Comparison of ENCODE assay signal across 8 mouse cellular contexts in genomic region chr11:83941950-83942840, GRCm38 (mm10). TPM values are rescaled to one million over a fixed set of nuclear protein-coding genes. Genes with fewer than 3 reads are reported as not detected.
DNase-seq lines count a peak whose midpoint lies in the region; ATAC-seq and TF ChIP-seq lines count a peak whose summit lies in the region.

TSS of gene Ddx52 (plus strand) at chr11:83942062.

- no peaks in the 10 kb centered on the region for H3K9me3 ChIP-seq in CH12.LX (replicated peaks; ENCODE audit: low read length)
- H3K9me3 ChIP-seq in forebrain, embryonic 11.5 days (ENCODE audit: control insufficient read depth, low read length) = no peaks in the 10 kb centered on the region
- H3K9me3 ChIP-seq in heart, embryonic 16.5 days (replicated peaks; ENCODE audit: control insufficient read depth, low read length) = no peaks in the 10 kb centered on the region
- no peaks in the 10 kb centered on the region for H3K9me3 ChIP-seq in liver, embryonic 15.5 days (replicated peaks)
- no peaks in the 10 kb centered on the region for H3K9me3 ChIP-seq in neural tube, embryonic 12.5 days

- peaks cover 3% of the 10 kb centered on the region for H3K27me3 ChIP-seq in CH12.LX (replicated peaks)
- H3K27me3 ChIP-seq in forebrain, embryonic 11.5 days (ENCODE audit: control insufficient read depth, insufficient read depth, low read length) = no peaks in the 10 kb centered on the region
- H3K27me3 ChIP-seq in heart, embryonic 16.5 days (ENCODE audit: control insufficient read depth, insufficient read depth, low read length) = no peaks in the 10 kb centered on the region; the same call in 1 of the 2 replicates
- peaks cover 5% of the 10 kb centered on the region; the same call in 1 of the 2 replicates for H3K27me3 ChIP-seq in liver, embryonic 15.5 days
- no peaks in the 10 kb centered on the region; the same call in 1 of the 2 replicates for H3K27me3 ChIP-seq in neural tube, embryonic 12.5 days (replicated peaks)

- no peak for TF ChIP-seq CTCF in CH12.LX (conservative IDR thresholded peaks at IDR 0.05 in 1 of 2, IDR thresholded peaks at IDR 0.05 in 1 of 2; ENCODE audit: low read depth in 2 of 2, low read length in 2 of 2)

- H3K36me3 ChIP-seq in CH12.LX (replicated peaks in 1 of 2; ENCODE audit: control insufficient read depth in 1 of 2, insufficient read depth in 1 of 2, low read length in 1 of 2) = peaks cover 30 to 40% of the 10 kb centered on the region in 2 experiments
- H3K36me3 ChIP-seq in forebrain, embryonic 11.5 days (ENCODE audit: control insufficient read depth, insufficient read depth, low read length) = 0 out of 2 replicates have a peak, but pooled peaks cover 3% of the 10 kb centered on the region
- peaks cover 25% of the 10 kb centered on the region for H3K36me3 ChIP-seq in heart, embryonic 16.5 days (ENCODE audit: control insufficient read depth, insufficient read depth)
- H3K36me3 ChIP-seq in liver, embryonic 15.5 days (replicated peaks) = peaks cover 38% of the 10 kb centered on the region
- peaks cover 36% of the 10 kb centered on the region for H3K36me3 ChIP-seq in neural tube, embryonic 12.5 days

- H3K27ac ChIP-seq in CH12.LX (ENCODE audit: insufficient read depth, low read depth) = no peak within 1 kb of the TSS
- H3K27ac ChIP-seq in forebrain, embryonic 11.5 days (ENCODE audit: low read depth, low read length) = peak within 1 kb of the TSS; percentile 41; the same call in 1 of the 2 replicates
- H3K27ac ChIP-seq in heart, embryonic 16.5 days (ENCODE audit: low read length) = peak within 1 kb of the TSS; percentile 69
- H3K27ac ChIP-seq in liver, embryonic 15.5 days (replicated peaks) = peak within 1 kb of the TSS; percentile 77
- H3K27ac ChIP-seq in neural tube, embryonic 12.5 days = no peak within 1 kb of the TSS

- no peak; the same call in 1 of the 2 replicates for TF ChIP-seq EP300 in CH12.LX (IDR thresholded peaks at IDR 0.05; ENCODE audit: low read length)

- 1% methylated on average over 49 of the region's 49 CpGs for WGBS in forebrain, embryonic 11.5 days
- WGBS in heart, embryonic 16.5 days = under 1% methylated on average over 49 of the region's 49 CpGs
- WGBS in liver, embryonic 15.5 days (ENCODE audit: insufficient replicate concordance) = under 1% methylated on average over 49 of the region's 49 CpGs
- 1% methylated on average over 49 of the region's 49 CpGs for WGBS in neural tube, embryonic 12.5 days

- peak; percentile 97 for TF ChIP-seq POLR2A in CH12.LX (IDR thresholded peaks at IDR 0.05; ENCODE audit: low read depth, low read length)

- dilution Hi-C loops in CH12.LX (cut with MboI; ENCODE audit: extremely low pct_ligation_motif_present, extremely low pct_unique_long_range_greater_than_20kb, low sequenced_read_pairs) = no loop called here

- in situ Hi-C loops in CH12.LX (cut with MboI; ENCODE audit: low pct_ligation_motif_present, low pct_unique_long_range_greater_than_20kb, low sequenced_read_pairs) = loop anchor here (25.0 kb wide), 1 partner anchor 380 kb away; no protein-coding TSS in a partner anchor

- H3K9ac ChIP-seq in CH12.LX (ENCODE audit: insufficient read depth, low read depth) = peak within 1 kb of the TSS; percentile 84
- peak within 1 kb of the TSS; percentile 87 for H3K9ac ChIP-seq in forebrain, embryonic 11.5 days (ENCODE audit: low read length)
- peak within 1 kb of the TSS; percentile 86 for H3K9ac ChIP-seq in heart, embryonic 16.5 days (ENCODE audit: low read length)
- H3K9ac ChIP-seq in liver, embryonic 15.5 days = peak within 1 kb of the TSS; percentile 79
- peak within 1 kb of the TSS; percentile 83 for H3K9ac ChIP-seq in neural tube, embryonic 12.5 days

- peak within 1 kb of the TSS; percentile 99 for H3K4me2 ChIP-seq in CH12.LX (ENCODE audit: insufficient read depth, low read depth, poor library complexity, severe bottlenecking)
- H3K4me2 ChIP-seq in forebrain, embryonic 11.5 days (ENCODE audit: low read depth, low read length, severe bottlenecking) = peak within 1 kb of the TSS; percentile 57
- peak within 1 kb of the TSS; percentile 68 for H3K4me2 ChIP-seq in heart, embryonic 16.5 days (ENCODE audit: low read depth, low read length)
- H3K4me2 ChIP-seq in liver, embryonic 15.5 days = peak within 1 kb of the TSS; percentile 73
- H3K4me2 ChIP-seq in neural tube, embryonic 12.5 days (replicated peaks) = peak within 1 kb of the TSS; percentile 75

- H3K4me1 ChIP-seq in CH12.LX (ENCODE audit: control insufficient read depth in 1 of 2, insufficient read depth in 2 of 2) = peaks cover 0 to 19% of the 10 kb centered on the region in 2 experiments; a peak in 2 of 4 replicates
- no peaks in the 10 kb centered on the region; the same call in 1 of the 2 replicates for H3K4me1 ChIP-seq in forebrain, embryonic 11.5 days (replicated peaks; ENCODE audit: control insufficient read depth, insufficient read depth, low read length)
- peaks cover 4% of the 10 kb centered on the region; the same call in 1 of the 2 replicates for H3K4me1 ChIP-seq in heart, embryonic 16.5 days (ENCODE audit: control insufficient read depth, insufficient read depth, low read length)
- H3K4me1 ChIP-seq in liver, embryonic 15.5 days (replicated peaks) = peaks cover 16% of the 10 kb centered on the region
- H3K4me1 ChIP-seq in neural tube, embryonic 12.5 days = peaks cover 4% of the 10 kb centered on the region

- peak; percentile 87 for ATAC-seq in forebrain, embryonic 11.5 days (replicated peaks; ENCODE audit: low FRiP score)
- ATAC-seq in heart, embryonic 16.5 days (replicated peaks; ENCODE audit: extremely low read depth, insufficient read depth, low FRiP score) = peak; percentile 91
- peak; percentile 91 for ATAC-seq in liver, embryonic 15.5 days (ENCODE audit: insufficient read depth)
- ATAC-seq in neural tube, embryonic 12.5 days (ENCODE audit: low FRiP score, low read depth) = peak; percentile 79

- TF ChIP-seq RAD21 in CH12.LX (IDR thresholded peaks at IDR 0.05; ENCODE audit: low read depth, low read length) = no peak

- peak; percentile 96 for DNase-seq in CH12.LX (ENCODE audit: extremely low read depth)
- DNase-seq in c-Kit-positive CD71-positive TER-119-negative erythroid progenitor cells, embryonic 14.5 days (ENCODE audit: low read depth) = peak; percentile 87
- DNase-seq in forebrain, embryonic 11.5 days (ENCODE audit: low spot score) = peak; percentile 91
- DNase-seq in kidney, postnatal 36 days = peak; percentile 92 to 95
- DNase-seq in telencephalon, adult 2 months (ENCODE audit: low read depth, low spot score) = peak; percentile 91

- H3K79me2 ChIP-seq in CH12.LX (replicated peaks; ENCODE audit: control insufficient read depth, extremely low read depth, insufficient read depth, poor library complexity, severe bottlenecking) = peaks cover 16% of the 10 kb centered on the region

- H3K4me3 ChIP-seq in CH12.LX (replicated peaks in 1 of 3; ENCODE audit: low read depth in 2 of 3, low read length in 2 of 3, poor library complexity in 1 of 3) = peak within 1 kb of the TSS; percentile 65 to 95 (median 79)
- H3K4me3 ChIP-seq in forebrain, embryonic 11.5 days (ENCODE audit: low read depth, low read length) = peak within 1 kb of the TSS; percentile 82
- peak within 1 kb of the TSS; percentile 80 for H3K4me3 ChIP-seq in heart, embryonic 16.5 days (ENCODE audit: low read length)
- H3K4me3 ChIP-seq in liver, embryonic 15.5 days (replicated peaks) = peak within 1 kb of the TSS; percentile 85
- H3K4me3 ChIP-seq in neural tube, embryonic 12.5 days = peak within 1 kb of the TSS; percentile 85

TF ChIP-seq in CH12.LX, 34 proteins besides CTCF, POLR2A, EP300 and RAD21 (continues in another document):
- TF ChIP-seq MAZ (IDR thresholded peaks at IDR 0.05; ENCODE audit: low read depth, low read length) (no peak), TCF12 (IDR thresholded peaks at IDR 0.05; ENCODE audit: low read depth, low read length) (peak; percentile 94), ZMIZ1 (IDR thresholded peaks at IDR 0.05; ENCODE audit: low read depth, low read length) (peak; percentile 93), CHD2 (IDR thresholded peaks at IDR 0.05; ENCODE audit: low read length) (no peak), NELFE (IDR thresholded peaks at IDR 0.05; ENCODE audit: low read depth, low read length) (peak; percentile 95), CHD1 (IDR thresholded peaks at IDR 0.05; ENCODE audit: low read depth, low read length) (no peak), GABPA (IDR thresholded peaks at IDR 0.05; ENCODE audit: insufficient replicate concordance, low read depth, low read length) (peak; percentile 45; the same call in 1 of the 2 replicates), NRF1 (IDR thresholded peaks at IDR 0.05; ENCODE audit: low read depth, low read length) (peak; percentile 83), SMC3 (IDR thresholded peaks at IDR 0.05; ENCODE audit: low read depth, low read length) (no peak; the same call in 1 of the 2 replicates), JUN (IDR thresholded peaks at IDR 0.05; ENCODE audit: insufficient read depth, low read depth, low read length) (no peak), E2F4 (IDR thresholded peaks at IDR 0.05; ENCODE audit: insufficient replicate concordance, low read depth, low read length) (no peak), BHLHE40 (IDR thresholded peaks at IDR 0.05; ENCODE audit: low read depth, low read length) (peak; percentile 67), SIN3A (IDR thresholded peaks at IDR 0.05; ENCODE audit: low read length) (peak; percentile 91; the same call in 1 of the 2 replicates), USF2 (conservative IDR thresholded peaks at IDR 0.05; ENCODE audit: low read depth, low read length) (peak; percentile 33; the same call in 1 of the 2 replicates), PAX5 (IDR thresholded peaks at IDR 0.05; ENCODE audit: low read length) (no peak), ETS1 (conservative IDR thresholded peaks at IDR 0.05; ENCODE audit: low read depth, low read length) (peak; percentile 39; the same call in 1 of the 2 replicates), USF1 (IDR thresholded peaks at IDR 0.05; ENCODE audit: low read depth, low read length) (no peak), ZNF384 (IDR thresholded peaks at IDR 0.05; ENCODE audit: low read depth, low read length) (no peak), MAX (IDR thresholded peaks at IDR 0.05; ENCODE audit: low read length) (peak; percentile 95), IRF4 (IDR thresholded peaks at IDR 0.05; ENCODE audit: low read depth, low read length) (peak; percentile 79), TBP (conservative IDR thresholded peaks at IDR 0.05; ENCODE audit: low read depth, low read length) (peak; percentile 89)

RNA-seq across cellular contexts. Expression of gene Ddx52, which starts in this region (rescaled TPM):
- total RNA-seq in CH12.LX (2012; rRNA removed) = 54.2 and 64.5 TPM in 2 replicates
- 104 and 132 TPM in 2 replicates for total RNA-seq in CH12.LX (2014; rRNA removed)
- polyA plus RNA-seq in CH12.LX (2012; ENCODE audit: insufficient read length, low read depth) = 93.7 and 102 TPM in 2 replicates
- polyA plus RNA-seq in forebrain, embryonic 11.5 days (2014; fragmentation: Nextera tagmentation; extraction: Ambion mirVana) = 48.3 and 52.7 TPM in 2 replicates
- polyA plus RNA-seq in heart, embryonic 16.5 days (2015; fragmentation: Nextera tagmentation; extraction: Ambion mirVana) = 18.7 and 19.3 TPM in 2 replicates
- 12.3 and 13.0 TPM in 2 replicates for polyA plus RNA-seq in liver, embryonic 15.5 days (2015; fragmentation: Nextera tagmentation; extraction: Ambion mirVana)
- polyA plus RNA-seq in neural tube, embryonic 12.5 days (2016; fragmentation: Nextera tagmentation; extraction: Ambion mirVana) = 32.9 and 38.4 TPM in 2 replicates

Comparison
In these comparisons a context has a peak if more than half of its experiments do, and no peak if none do; other contexts are left out.
1. H3K27ac ChIP-seq: peak in forebrain, embryonic 11.5 days (single experiment), heart, embryonic 16.5 days (single experiment) and liver, embryonic 15.5 days (single experiment); none in CH12.LX (single experiment) and neural tube, embryonic 12.5 days (single experiment).
2. Peak in every context shown above with its lines, with median percentiles within 50 percentile points of each other: DNase-seq, H3K4me2 ChIP-seq, H3K4me3 ChIP-seq, H3K9ac ChIP-seq and ATAC-seq.